Mouse (Mus musculus): Measurements from ENCODE around the gene Timmdc1. TPM values are rescaled to one million over a fixed set of nuclear protein-coding genes. Genes with fewer than 3 reads are reported as not detected.

The Timmdc1 gene
- total RNA-seq, 2 experiments from 2014 or later: 28.5 to 28.8 TPM

DNA sequence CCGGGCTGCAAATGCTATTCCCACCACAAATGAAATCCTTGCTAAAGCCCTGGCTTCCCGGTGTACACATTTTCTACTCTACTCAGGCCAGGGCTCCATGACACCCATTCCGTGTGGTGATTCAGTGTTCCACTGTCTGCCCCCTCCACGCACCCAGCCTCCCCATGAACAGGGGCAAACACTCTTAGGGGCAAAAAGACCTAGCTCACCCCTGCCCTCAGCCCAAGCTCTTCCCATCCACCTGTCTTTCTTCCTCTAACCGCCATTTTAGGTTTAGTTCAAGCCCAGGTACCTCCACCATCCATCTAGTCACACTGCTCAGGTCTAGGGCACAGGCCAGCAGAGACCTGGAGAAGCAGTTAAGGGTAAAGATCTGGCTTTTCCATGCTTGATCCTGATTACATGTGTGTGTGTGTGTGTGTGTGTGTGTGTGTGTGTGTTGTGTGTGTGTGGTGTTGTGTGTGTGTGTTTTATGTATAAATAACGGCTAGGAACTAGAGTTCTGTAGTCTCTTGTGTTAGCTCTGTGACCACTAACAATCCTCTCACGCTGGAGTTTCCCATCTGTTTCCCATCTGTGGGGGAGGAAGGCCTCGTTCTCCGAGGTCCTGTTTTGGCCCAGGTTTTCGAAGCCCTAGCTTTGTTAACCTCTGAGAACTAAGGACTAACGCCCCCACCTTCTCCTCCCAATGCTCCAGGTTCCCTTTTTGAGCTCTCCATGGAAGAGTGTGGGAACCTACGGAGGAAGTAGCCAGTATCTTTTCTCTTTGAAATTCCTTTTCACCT lies 70.8 kb downstream of the Timmdc1 start:
- no peak for DNase-seq (ENCODE audit: extremely low spot score in 1 of 2, low spot score in 2 of 2)

DNA sequence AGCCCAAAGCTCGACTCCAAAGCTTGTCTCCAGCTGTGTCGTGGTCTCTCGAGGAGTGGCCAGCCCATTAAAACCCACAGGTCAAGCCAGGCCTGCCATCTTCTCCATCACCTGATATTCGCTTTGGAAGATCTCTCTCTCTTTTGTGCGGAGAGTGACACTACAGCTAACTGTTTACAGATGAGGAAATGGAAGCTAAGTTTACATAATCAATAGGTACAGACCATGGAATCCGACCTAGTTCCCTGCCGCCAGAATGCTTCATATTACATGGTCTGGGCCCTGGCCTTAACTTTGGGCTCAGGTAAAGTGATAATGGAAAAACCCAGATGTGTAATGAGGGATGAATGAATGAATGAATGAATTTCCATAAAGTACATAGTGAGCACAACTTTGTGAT lies 71.8 kb downstream of the Timmdc1 start:
- no peak for DNase-seq (ENCODE audit: extremely low spot score in 1 of 2, low spot score in 2 of 2)
- intact Hi-C loops (cut with DNase I): no loop called here

More for the DNA sequence above, 70.8 kb downstream of the Timmdc1 start:
- intact Hi-C loops (cut with DNase I): no loop called here

DNA sequence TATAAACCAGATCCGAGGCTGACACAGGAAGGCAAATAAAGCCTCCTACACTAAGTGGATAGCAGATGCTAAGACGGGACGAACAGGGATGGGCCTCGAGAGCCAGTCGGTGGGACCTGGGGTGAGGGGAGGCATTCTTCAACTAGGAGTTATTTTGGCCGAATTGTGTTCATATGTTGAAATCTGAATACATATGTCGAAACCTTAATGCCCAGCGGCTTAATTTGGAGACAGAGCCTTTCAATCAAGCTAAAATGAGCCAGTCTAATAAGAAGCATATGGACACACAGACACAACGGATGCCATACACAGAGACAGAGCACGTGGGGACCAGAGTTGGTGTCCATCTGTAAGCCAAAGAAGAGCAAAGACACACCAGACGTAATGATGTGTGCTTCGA lies 74.0 kb downstream of the Timmdc1 start:
- intact Hi-C loops (cut with DNase I): no loop called here
- DNase-seq (ENCODE audit: extremely low spot score in 1 of 2, low spot score in 2 of 2): no peak

Other genes starting within 250 kb of the Timmdc1 start
- not detected for gene Nr1i2, start 227.8 kb downstream of the Timmdc1 start, total RNA-seq (2021)
- gene Maats1, start 180.5 kb downstream of the Timmdc1 start, total RNA-seq (2021): 1 to 10 TPM in 1 of 2 experiments, under 1 TPM in 1; 0.88 to 1.1 TPM
- 10 to 100 TPM; 47.3 to 59.1 TPM for gene Cox17, start 175.7 kb downstream of the Timmdc1 start, total RNA-seq (2021)
- not detected for gene Gm21987, start 175.6 kb downstream of the Timmdc1 start, total RNA-seq (2021)
- under 1 TPM in 1 of 2 experiments, not detected in 1; 0.53 TPM for gene Popdc2, start 160.5 kb downstream of the Timmdc1 start, total RNA-seq (2021)
- 1 to 10 TPM in 1 of 2 experiments, under 1 TPM in 1; 0.67 to 1.3 TPM for gene Pla1a, start 89.5 kb downstream of the Timmdc1 start, total RNA-seq (2021)
- gene Adprh, start 70.0 kb downstream of the Timmdc1 start, total RNA-seq (2021): 10 to 100 TPM; 63.6 to 63.9 TPM
- gene Cd80, start 67.1 kb downstream of the Timmdc1 start, total RNA-seq (2021): under 1 TPM; 0.36 to 0.49 TPM
- 10 to 100 TPM; 34.2 to 36.7 TPM for gene Poglut1, start 27.6 kb upstream of the Timmdc1 start, total RNA-seq (2021)
- gene Tmem39a, start 36.0 kb upstream of the Timmdc1 start, total RNA-seq (2021): 10 to 100 TPM; 19.5 to 22.9 TPM
- gene Arhgap31, start 190.6 kb upstream of the Timmdc1 start, total RNA-seq (2021): 10 to 100 TPM; 17.7 to 18.9 TPM
- 10 to 100 TPM; 19.2 to 22.1 TPM for gene B4galt4, start 219.6 kb upstream of the Timmdc1 start, total RNA-seq (2021)

Data from left cerebral cortex, postnatal 10 days (tissue).